Mouse (Mus musculus) c-Kit-positive CD71-positive TER-119-positive erythroid progenitor cells, embryonic 14.5 days (primary cell): Measurements from ENCODE around the gene Car14.

ENCODE experiments used
- DNase-seq: peaks from one replicate; pipeline ENCODE4 v3.0.0-alpha.2; 2013; ENCODE audit warnings: low spot score

The Car14 gene

DNA sequence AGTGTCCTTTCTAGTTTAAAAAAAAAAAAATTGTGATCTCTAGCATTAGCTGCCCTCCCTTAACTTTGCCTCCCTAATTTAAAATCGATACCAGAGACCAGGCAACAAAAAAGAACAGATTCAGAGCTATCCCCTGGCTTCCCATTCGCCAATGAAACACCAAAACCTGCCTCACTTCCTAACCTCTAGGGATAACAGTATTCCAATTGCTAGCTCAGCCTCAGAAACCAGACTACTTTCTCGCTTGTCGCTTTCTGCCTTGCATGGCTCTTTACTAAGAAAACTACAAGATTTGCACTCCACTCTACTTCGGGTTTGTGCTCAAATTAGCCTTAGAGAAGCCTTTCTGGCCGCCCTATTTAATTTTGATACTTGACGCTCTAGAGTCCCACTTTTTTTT lies 48.4 kb downstream of the Car14 start:
- DNase-seq: no peak

DNA sequence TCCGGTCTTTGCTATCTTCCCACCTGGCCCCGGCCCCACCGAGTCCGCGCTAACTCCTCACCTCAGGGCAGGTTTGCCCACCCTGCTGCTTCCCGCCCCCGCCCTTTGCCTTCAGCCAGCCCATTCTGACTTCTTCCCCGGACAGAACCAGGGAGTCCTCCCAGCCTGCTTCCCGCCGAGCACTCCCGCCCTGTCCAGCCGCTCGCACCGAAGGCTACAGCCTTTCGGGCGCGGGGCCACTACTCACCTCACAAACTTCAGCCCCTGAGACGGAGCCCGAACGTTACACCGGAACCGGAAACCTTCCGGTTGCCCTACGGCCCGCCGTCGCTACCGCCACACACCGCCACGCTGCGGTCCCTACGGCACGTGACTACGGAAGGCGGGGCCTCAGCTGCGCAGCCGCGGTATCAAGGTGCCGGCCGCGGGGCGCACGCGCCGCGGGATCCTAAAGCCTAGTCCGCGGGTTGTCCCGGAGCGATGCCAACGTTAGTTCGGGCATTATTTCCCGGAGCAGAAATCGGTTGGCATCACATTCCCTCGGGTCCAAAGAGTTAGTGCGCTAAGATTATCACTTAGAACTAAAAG lies 48.9 kb downstream of the Car14 start, which contains the start of gene Prpf3:
Prpf3 (minus strand) TSS at position 384 of the 588 bp plus-strand sequence.
- peak; percentile 90 for DNase-seq

DNA sequence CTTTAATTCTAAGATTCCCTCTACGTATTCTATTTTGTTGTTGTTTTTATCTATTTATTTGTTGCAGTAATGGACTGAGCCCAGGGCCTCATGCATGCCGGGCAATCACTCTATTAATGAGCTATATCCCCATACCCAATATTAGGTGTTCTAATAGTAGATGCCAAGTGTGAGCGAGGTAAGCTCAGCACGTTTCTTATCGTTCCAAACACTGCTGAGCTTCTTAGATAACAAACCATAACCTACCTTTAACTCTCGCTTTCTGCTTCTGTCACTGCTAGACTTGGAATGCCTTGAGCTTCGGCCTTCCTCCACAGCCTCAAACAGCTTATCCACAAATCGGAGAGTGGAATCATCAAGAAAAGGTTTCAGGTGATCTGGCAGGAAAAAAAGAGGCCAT lies 53.2 kb downstream of the Car14 start:
- no peak for DNase-seq

DNA sequence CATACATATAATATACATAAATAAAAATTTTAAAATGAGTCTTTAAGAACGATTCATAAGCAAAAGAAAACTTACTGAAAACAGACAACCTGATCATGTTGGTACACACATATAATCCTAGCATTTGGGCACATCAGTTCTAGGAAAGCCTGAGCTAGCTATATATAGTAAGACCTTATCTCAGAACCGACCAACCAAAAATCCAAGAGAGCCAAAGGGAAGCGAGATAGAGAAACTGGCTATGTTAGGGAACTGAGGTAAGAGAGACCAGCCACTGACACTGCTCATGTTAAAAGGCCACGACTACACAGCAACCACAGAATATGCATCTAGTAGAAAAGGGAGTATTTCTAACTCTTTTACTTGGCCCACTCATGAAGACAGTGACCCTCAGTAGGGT lies 53.9 kb downstream of the Car14 start:
- no peak for DNase-seq
